Mouse (Mus musculus): Measurements from ENCODE around the gene Htt. TPM values are rescaled to one million over a fixed set of nuclear protein-coding genes. Genes with fewer than 3 reads are reported as not detected.
A peak's percentile ranks its signal among the peaks of the same experiment; 100 is the strongest.

The Htt gene
- polyA plus RNA-seq, 1 experiment from 2014 or later: 16.8 TPM

DNA sequence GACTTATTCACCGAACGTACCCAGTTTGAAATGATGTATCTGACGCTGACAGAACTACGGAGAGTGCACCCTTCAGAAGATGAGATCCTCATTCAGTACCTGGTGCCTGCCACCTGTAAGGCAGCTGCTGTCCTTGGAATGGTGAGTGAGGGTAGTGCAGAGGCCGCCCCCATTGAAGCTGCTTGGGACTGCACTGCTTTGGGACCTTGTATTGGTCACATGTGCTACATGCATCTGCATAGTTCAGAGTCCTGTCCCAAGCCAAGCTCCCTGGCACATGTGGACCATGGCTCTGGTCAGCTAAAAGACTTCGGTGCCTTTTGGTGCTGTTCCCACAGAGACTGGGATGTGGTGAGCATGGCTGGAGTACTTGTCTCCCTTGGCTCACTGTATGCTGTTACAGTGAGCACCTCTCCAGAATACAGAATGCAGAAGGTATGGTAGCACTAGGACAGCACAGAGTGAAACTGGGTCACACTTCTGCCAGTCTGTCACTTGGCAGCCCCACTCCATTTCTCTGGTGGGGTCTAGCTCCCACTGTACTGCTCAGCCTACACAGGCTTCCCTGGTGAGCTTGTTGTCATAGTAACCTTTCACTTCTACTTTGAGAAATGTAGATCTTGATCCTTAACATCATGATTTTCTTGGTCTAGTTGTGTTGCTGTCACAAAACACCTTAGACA is 138.4 kb downstream of the Htt start:
- Histone ChIP-seq H3K36me3 (peaks cover 83% of the 10 kb centered on the region), H3K4me2 (replicated peaks) (no peak overlapping the region), H3K27ac (no peak overlapping the region), H3K27me3 (replicated peaks) (no peaks in the 10 kb centered on the region), H3K4me1 (no peaks in the 10 kb centered on the region), H3K4me3 (no peak overlapping the region), H3K9me3 (no peaks in the 10 kb centered on the region), H3K9ac (no peak overlapping the region)
- 95% methylated on average over 6 of the region's 6 CpGs for WGBS
- ATAC-seq (ENCODE audit: low FRiP score, low read depth): no peak

DNA sequence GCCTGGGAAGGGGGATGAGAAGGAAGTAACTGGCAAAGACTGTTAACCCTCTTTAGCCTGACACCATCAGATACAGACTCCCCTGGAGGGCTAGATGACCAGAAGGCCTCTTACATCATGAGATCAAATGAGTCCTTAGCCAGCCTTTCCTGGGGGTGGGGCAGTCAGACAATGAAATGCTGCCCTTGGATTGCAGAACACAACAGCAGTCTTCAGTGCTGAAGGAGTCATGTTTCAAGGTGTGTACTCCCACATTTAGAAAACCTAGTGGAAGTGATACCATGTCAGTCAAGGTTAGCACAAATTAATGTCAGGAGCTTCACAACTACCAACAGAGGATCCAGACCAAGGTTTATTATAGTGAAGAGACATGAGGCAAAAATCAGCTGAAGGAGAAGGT is 140.8 kb downstream of the Htt start:
- no peak for ATAC-seq (ENCODE audit: low FRiP score, low read depth)
- H3K9me3 ChIP-seq: no peaks in the 10 kb centered on the region
- no peak overlapping the region for H3K9ac ChIP-seq
- no peak overlapping the region for H3K27ac ChIP-seq
- no peaks in the 10 kb centered on the region for H3K27me3 ChIP-seq (replicated peaks)
- no peak overlapping the region for H3K4me2 ChIP-seq (replicated peaks)
- H3K4me3 ChIP-seq: no peak overlapping the region
- H3K4me1 ChIP-seq: no peaks in the 10 kb centered on the region
- H3K36me3 ChIP-seq: peaks cover 90% of the 10 kb centered on the region

DNA sequence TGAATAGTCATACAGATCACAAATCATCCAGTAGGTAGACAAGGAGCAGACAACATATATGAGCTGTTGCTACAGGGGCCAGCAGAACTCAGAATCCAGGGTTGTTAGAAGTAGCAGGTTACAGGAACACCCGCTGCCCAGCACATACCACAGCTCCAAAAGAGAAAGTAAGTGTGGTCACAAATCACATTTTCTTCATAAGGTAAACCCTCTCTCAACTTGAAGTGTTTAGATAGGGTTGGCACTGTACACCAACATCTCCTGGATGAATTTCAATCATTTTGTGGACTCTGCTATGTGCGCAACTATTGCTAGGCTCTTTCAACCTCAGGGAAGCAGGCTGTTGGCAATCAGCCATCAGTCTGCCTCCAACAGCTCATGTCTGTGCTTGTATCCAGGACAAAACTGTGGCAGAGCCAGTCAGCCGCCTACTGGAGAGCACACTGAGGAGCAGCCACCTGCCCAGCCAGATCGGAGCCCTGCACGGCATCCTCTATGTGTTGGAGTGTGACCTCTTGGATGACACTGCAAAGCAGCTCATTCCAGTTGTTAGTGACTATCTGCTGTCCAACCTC is 141.4 kb downstream of the Htt start:
- no peak overlapping the region for H3K27ac ChIP-seq
- no peaks in the 10 kb centered on the region for H3K4me1 ChIP-seq
- H3K9ac ChIP-seq: no peak overlapping the region
- 90% methylated on average over 5 of the region's 5 CpGs for WGBS
- no peak overlapping the region for H3K4me3 ChIP-seq
- H3K36me3 ChIP-seq: peaks cover 90% of the 10 kb centered on the region
- no peaks in the 10 kb centered on the region for H3K9me3 ChIP-seq
- H3K4me2 ChIP-seq (replicated peaks): no peak overlapping the region
- no peak for ATAC-seq (ENCODE audit: low FRiP score, low read depth)
- no peaks in the 10 kb centered on the region for H3K27me3 ChIP-seq (replicated peaks)

DNA sequence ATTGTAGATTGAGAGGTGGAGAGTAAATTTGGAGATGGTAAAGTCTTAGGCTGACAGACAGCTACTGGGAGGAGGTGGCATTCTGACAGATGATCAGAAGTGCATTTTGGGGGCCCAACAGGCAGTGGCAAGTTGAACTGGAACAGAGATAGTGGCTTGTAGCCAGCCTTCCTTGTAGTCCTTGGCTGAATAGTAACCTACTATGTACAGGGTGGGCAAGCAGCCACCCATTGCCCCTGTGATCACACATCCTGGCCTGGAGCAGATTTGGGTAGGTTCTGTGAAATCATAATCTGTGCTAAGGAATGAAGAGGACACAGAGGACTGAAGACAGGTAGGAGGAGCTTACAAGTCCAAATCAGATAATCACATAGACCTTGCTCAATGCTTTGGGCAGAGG is 142.9 kb downstream of the Htt start:
- Histone ChIP-seq H3K27ac (no peak overlapping the region), H3K9ac (no peak overlapping the region), H3K36me3 (peaks cover 91% of the 10 kb centered on the region), H3K4me1 (0 out of 2 replicates have a peak, but pooled peaks cover 4% of the 10 kb centered on the region), H3K27me3 (replicated peaks) (no peaks in the 10 kb centered on the region), H3K4me3 (no peak overlapping the region), H3K4me2 (replicated peaks) (no peak overlapping the region), H3K9me3 (no peaks in the 10 kb centered on the region)
- no peak for ATAC-seq (ENCODE audit: low FRiP score, low read depth)

DNA sequence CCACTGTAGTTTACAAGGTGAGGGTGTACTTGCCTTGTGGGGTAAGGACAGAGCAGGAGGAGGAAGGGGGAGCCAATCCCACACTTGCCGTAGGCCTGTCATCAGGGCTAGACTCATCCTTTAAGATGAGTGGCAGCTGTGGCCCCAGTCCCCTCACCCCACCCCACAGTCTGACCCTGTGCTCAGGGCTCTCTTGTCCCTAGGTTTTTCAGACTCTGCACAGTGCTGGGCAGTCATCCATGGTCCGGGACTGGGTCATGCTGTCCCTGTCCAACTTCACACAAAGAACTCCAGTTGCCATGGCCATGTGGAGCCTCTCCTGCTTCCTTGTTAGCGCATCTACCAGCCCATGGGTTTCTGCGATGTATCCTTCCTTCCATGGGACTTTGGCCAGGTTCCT is 145.7 kb downstream of the Htt start:
- no peak for ATAC-seq (ENCODE audit: low FRiP score, low read depth)
- H3K36me3 ChIP-seq: peaks cover 87% of the 10 kb centered on the region

DNA sequence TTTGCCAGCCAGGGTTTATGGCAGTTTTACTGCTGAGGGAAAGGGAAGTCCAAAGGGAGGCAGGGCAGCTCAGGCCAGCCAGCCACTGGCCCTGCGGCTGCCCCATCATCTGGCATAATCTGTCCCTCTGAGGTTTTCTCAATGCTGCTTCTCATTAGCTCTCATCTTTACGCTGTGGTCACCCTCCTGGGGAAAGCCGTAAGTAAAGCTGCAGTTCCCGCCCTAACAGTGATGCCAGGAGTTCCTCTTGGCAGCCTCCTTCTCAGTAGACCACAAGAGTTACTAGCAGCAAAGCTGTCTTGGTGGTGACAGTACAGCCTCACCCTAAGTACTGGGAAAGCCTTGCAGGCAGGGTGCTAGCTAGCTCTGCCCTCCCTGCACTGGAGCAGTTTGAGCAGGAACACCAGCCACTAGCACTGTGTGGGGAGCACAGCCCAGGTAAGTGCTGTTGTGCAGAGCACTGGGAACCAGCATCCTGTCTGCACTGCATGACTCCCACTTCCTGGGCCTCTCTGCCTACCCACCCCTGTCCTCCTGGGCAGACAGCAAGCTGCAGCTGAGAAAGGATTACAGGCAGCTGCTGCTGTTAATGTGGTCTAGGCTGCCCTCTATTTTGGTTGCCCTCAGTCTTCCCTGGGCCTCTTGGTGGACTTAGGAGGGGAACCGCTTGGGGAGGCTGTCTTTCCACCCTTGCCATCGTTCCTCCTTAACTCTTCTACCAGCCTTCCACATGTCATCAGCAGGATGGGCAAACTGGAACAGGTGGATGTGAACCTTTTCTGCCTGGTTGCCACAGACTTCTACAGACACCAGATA is 146.6 kb downstream of the Htt start, which contains the start of gene Msantd1:
Gene Msantd1 (plus strand): TSS at position 103 of the 816 bp plus-strand sequence.
- WGBS: 78% methylated on average over 6 of the region's 6 CpGs

More for the DNA sequence above, 145.7 kb downstream of the Htt start:
- no peak overlapping the region for H3K9ac ChIP-seq
- H3K9me3 ChIP-seq: no peaks in the 10 kb centered on the region
- H3K4me3 ChIP-seq: no peak overlapping the region
- 98% methylated on average over 4 of the region's 4 CpGs for WGBS
- H3K4me1 ChIP-seq: 0 out of 2 replicates have a peak, but pooled peaks cover 4% of the 10 kb centered on the region
- no peak overlapping the region for H3K4me2 ChIP-seq (replicated peaks)
- H3K27me3 ChIP-seq (replicated peaks): no peaks in the 10 kb centered on the region
- H3K27ac ChIP-seq: no peak overlapping the region

DNA sequence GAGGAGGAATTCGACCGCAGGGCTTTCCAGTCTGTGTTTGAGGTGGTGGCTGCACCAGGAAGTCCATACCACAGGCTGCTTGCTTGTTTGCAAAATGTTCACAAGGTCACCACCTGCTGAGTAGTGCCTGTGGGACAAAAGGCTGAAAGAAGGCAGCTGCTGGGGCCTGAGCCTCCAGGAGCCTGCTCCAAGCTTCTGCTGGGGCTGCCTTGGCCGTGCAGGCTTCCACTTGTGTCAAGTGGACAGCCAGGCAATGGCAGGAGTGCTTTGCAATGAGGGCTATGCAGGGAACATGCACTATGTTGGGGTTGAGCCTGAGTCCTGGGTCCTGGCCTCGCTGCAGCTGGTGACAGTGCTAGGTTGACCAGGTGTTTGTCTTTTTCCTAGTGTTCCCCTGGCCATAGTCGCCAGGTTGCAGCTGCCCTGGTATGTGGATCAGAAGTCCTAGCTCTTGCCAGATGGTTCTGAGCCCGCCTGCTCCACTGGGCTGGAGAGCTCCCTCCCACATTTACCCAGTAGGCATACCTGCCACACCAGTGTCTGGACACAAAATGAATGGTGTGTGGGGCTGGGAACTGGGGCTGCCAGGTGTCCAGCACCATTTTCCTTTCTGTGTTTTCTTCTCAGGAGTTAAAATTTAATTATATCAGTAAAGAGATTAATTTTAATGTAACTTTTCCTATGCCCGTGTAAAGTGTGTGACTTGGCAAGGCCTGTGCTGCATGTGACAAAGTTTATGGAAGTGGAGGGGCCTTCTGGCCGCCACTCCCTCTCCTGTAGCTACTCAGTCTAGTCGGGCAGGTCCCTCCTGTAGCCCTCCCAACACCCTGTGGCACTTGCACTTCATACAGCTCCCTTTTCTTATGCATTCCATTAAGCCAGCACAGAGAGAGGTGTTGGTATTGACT is 147.4 kb downstream of the Htt start:
- Histone ChIP-seq H3K36me3 (peaks cover 78% of the 10 kb centered on the region), H3K27me3 (replicated peaks) (no peaks in the 10 kb centered on the region), H3K4me2 (replicated peaks) (no peak overlapping the region), H3K4me1 (0 out of 2 replicates have a peak, but pooled peaks cover 4% of the 10 kb centered on the region), H3K9ac (no peak overlapping the region), H3K4me3 (no peak overlapping the region), H3K9me3 (no peaks in the 10 kb centered on the region), H3K27ac (no peak overlapping the region)
- 78% methylated on average over 9 of the region's 9 CpGs for WGBS
- ATAC-seq (ENCODE audit: low FRiP score, low read depth): no peak

More for the DNA sequence above, 146.6 kb downstream of the Htt start, which contains the start of gene Msantd1:
- Histone ChIP-seq H3K9me3 (no peaks in the 10 kb centered on the region), H3K4me1 (0 out of 2 replicates have a peak, but pooled peaks cover 4% of the 10 kb centered on the region), H3K9ac (no peak within 1 kb of the TSS), H3K4me3 (no peak within 1 kb of the TSS), H3K27ac (no peak within 1 kb of the TSS), H3K4me2 (replicated peaks) (no peak within 1 kb of the TSS), H3K36me3 (peaks cover 82% of the 10 kb centered on the region), H3K27me3 (replicated peaks) (no peaks in the 10 kb centered on the region)
- ATAC-seq (ENCODE audit: low FRiP score, low read depth): no peak

DNA sequence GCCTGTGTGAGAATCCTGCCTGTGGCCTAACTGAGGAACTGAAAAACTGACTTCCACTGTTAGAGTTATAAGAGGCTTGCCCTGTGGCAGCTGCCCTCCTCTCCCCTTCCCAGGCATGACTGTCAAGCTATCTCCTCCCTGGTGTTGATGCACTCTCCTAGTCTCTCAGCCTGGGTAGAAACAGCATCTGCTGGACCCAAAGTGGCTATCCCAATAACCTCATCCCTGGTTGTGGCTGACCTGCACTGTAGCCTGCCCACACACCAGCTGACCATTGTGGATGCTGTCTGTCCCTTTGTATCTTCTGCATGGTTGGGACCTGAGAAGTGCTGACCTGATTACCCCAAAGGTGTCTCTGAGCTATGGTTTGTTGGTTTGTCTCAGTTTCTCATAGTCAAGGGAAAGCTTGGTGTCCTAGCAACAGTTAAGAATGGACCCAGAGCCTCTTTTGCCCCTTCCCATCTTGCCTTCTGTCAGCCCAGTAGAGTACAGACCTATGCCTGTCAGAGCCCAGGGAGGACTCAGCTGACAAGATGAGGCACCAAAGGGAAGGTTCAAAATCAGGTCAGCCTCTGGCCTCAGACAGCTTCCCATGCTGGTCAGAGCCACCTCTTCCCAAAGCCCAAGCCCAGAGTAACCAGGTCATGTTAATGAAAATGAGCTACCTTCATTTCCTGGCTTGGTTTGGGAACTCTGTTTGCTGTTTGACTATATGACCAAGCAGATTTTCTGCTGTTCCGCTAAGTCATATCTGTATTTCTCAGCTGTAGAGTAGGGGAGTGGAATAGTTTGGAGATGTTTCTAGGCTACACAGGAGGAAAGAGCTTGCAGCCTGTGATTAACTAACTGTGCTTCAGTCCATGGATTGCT is 148.3 kb downstream of the Htt start:
- Histone ChIP-seq H3K9me3 (no peaks in the 10 kb centered on the region), H3K4me2 (replicated peaks) (no peak overlapping the region), H3K4me3 (no peak overlapping the region), H3K27me3 (replicated peaks) (no peaks in the 10 kb centered on the region), H3K4me1 (0 out of 2 replicates have a peak, but pooled peaks cover 4% of the 10 kb centered on the region), H3K36me3 (peaks cover 69% of the 10 kb centered on the region), H3K9ac (no peak overlapping the region), H3K27ac (no peak overlapping the region)
- no peak for ATAC-seq (ENCODE audit: low FRiP score, low read depth)
- WGBS: 100% methylated on average over 1 of the region's 1 CpGs

DNA sequence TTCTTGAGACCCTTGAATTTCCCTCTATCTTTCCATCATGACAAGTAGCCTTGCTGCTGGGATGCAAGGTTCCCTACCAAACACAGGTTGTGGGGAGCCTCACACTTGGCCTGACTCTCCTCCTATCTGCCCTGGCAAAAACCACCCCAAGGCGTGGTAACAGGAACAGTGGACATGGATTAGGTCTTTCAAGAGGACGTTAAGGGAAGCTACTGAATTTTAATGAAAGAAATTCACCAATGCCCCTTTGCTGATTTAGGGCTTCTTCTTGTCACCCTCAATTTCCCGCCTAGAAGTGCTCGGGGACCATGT is 148.9 kb downstream of the Htt start:
- H3K9ac ChIP-seq: no peak overlapping the region
- no peak for ATAC-seq (ENCODE audit: low FRiP score, low read depth)
- 78% methylated on average over 4 of the region's 4 CpGs for WGBS
- no peaks in the 10 kb centered on the region for H3K9me3 ChIP-seq
- H3K4me3 ChIP-seq: no peak overlapping the region
- H3K27ac ChIP-seq: no peak overlapping the region
- no peaks in the 10 kb centered on the region for H3K27me3 ChIP-seq (replicated peaks)
- H3K36me3 ChIP-seq: peaks cover 63% of the 10 kb centered on the region
- H3K4me1 ChIP-seq: 0 out of 2 replicates have a peak, but pooled peaks cover 4% of the 10 kb centered on the region
- no peak overlapping the region for H3K4me2 ChIP-seq (replicated peaks)

DNA sequence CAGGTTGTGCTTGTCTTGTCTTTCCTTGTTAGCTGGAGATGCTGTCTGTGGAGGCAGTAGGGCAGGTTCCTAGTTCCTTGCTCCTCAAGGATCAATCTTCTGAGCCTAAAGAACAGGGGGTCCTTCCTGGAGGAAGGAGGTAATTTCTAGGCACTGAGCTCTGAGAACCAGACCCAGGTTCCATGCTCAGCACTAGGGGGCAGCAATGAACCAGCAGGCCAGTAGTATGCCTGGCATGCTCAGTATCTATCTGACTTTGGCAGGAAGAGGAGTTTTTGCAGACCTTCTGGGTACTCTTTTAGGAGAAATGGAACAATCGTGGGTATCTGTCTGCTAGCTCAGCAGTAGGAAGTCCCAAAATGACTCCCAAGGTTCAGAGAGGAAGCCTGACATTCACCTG is 154.3 kb downstream of the Htt start:
- Histone ChIP-seq H3K9ac (no peak overlapping the region), H3K4me3 (no peak overlapping the region), H3K27ac (no peak overlapping the region), H3K4me2 (replicated peaks) (no peak overlapping the region), H3K4me1 (peaks cover 9% of the 10 kb centered on the region), H3K27me3 (replicated peaks) (no peaks in the 10 kb centered on the region), H3K9me3 (no peaks in the 10 kb centered on the region), H3K36me3 (peaks cover 12% of the 10 kb centered on the region; the same call in 1 of the 2 replicates)
- 18% methylated on average over 1 of the region's 1 CpGs for whole genome bisulfite sequencing
- ATAC-seq (ENCODE audit: low FRiP score, low read depth): no peak; the same call in 1 of the 2 replicates

DNA sequence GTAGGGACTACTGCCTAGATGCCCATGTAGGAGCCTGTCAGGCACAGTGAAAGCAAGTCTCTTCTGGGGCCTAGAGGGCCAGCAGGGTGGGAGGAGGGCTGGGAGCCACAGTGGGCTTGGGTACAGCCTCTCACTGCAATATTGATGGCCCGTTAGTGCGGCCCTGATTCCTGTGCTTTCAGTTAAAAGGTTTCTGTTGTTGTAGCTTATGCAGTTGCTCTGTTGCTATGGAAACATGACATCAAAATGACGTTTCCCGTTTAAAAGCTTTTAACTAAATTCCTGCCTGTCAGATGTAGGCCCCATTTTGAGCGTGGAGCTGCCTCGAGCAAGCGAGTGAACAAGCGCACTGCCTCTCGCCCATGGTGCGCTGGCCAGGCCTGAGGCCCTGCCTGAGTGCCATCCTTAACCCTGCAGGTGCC is 155.7 kb downstream of the Htt start:
- Histone ChIP-seq H3K4me3 (no peak overlapping the region), H3K9me3 (no peaks in the 10 kb centered on the region), H3K27ac (no peak overlapping the region), H3K36me3 (0 out of 2 replicates have a peak, but pooled peaks cover 4% of the 10 kb centered on the region), H3K4me1 (peaks cover 9% of the 10 kb centered on the region), H3K4me2 (replicated peaks) (no peak overlapping the region), H3K27me3 (replicated peaks) (no peaks in the 10 kb centered on the region), H3K9ac (no peak overlapping the region)
- ATAC-seq (ENCODE audit: low FRiP score, low read depth): 0 out of 2 replicates have a peak, but pooled peaks have one; percentile 5
- 60% methylated on average over 10 of the region's 10 CpGs for WGBS
